Mouse (Mus musculus) embryo, embryonic 11 days (tissue): ENCODE data around the gene Rpl3.

Experiments
- DNase-seq: peaks from one replicate; pipeline ENCODE4 v3.0.0-alpha.2; 2015

The Rpl3 gene

GRCm38 (mm10) chr15:80062339-80062738 is 29.3 kb downstream of the Rpl3 start:
- no peak for DNase-seq

GRCm38 (mm10) chr15:80061071-80061550 is 30.6 kb downstream of the Rpl3 start:
- no peak for DNase-seq

- DNase-seq, result no peak
Measured at GRCm38 (mm10) chr15:80060356-80061070, 31.2 kb downstream of the Rpl3 start.

GRCm38 (mm10) chr15:80059606-80060005 is 32.1 kb downstream of the Rpl3 start:
- DNase-seq, result no peak

GRCm38 (mm10) chr15:80058151-80058550 is 33.5 kb downstream of the Rpl3 start:
- DNase-seq, result no peak

- DNase-seq, result no peak
Measured at GRCm38 (mm10) chr15:80054034-80054710, 37.5 kb downstream of the Rpl3 start.

- DNase-seq, result no peak
Measured at GRCm38 (mm10) chr15:80053381-80054033, 38.2 kb downstream of the Rpl3 start.

GRCm38 (mm10) chr15:80051782-80052181 is 39.9 kb downstream of the Rpl3 start:
- no peak for DNase-seq

- DNase-seq, result no peak
Measured at GRCm38 (mm10) chr15:80051092-80051761, 40.4 kb downstream of the Rpl3 start.

- no peak for DNase-seq
Measured at GRCm38 (mm10) chr15:80050093-80050492, 41.6 kb downstream of the Rpl3 start.

GRCm38 (mm10) chr15:80047973-80048372 is 43.7 kb downstream of the Rpl3 start:
- DNase-seq, result no peak

GRCm38 (mm10) chr15:80047242-80047641 is 44.4 kb downstream of the Rpl3 start:
- DNase-seq, result no peak

- no peak for DNase-seq
Measured at GRCm38 (mm10) chr15:80045749-80046148, 45.9 kb downstream of the Rpl3 start.

- DNase-seq, result no peak
Measured at GRCm38 (mm10) chr15:80044249-80044648, 47.4 kb downstream of the Rpl3 start.

GRCm38 (mm10) chr15:80042152-80042551 is 49.5 kb downstream of the Rpl3 start:
- no peak for DNase-seq

GRCm38 (mm10) chr15:80038110-80038391 is 53.6 kb downstream of the Rpl3 start:
- no peak for DNase-seq

GRCm38 (mm10) chr15:80037255-80038109 is 54.2 kb downstream of the Rpl3 start:
- DNase-seq, result no peak

- no peak for DNase-seq
Measured at GRCm38 (mm10) chr15:80035341-80035885, 56.3 kb downstream of the Rpl3 start.

- DNase-seq, result no peak
Measured at GRCm38 (mm10) chr15:80034913-80035312, 56.8 kb downstream of the Rpl3 start.

- DNase-seq, result no peak
Measured at GRCm38 (mm10) chr15:80034366-80034765, 57.3 kb downstream of the Rpl3 start.

- DNase-seq, result no peak
Measured at GRCm38 (mm10) chr15:80031133-80031532, 60.5 kb downstream of the Rpl3 start.

GRCm38 (mm10) chr15:80030399-80030798 is 61.3 kb downstream of the Rpl3 start:
- DNase-seq, result no peak
